Mouse (Mus musculus) CH12.LX (cell line): ENCODE measurements at regions not wholly inside any gene's neighbourhood (a gene's known extent, or its start where the extent isn't known, plus 50 kb on each side); places are given as distances from the start of the nearest gene placed in this dataset.

Source experiments
- EP300 ChIP-seq: IDR thresholded peaks from 2 replicates; pipeline ENCODE4 v1.6.1; 2011; ENCODE audit warnings: low read length, improper control_type of control experiment
- JUND ChIP-seq: conservative IDR thresholded peaks from 2 replicates; pipeline ENCODE4 v1.6.1; 2011; ENCODE audit warnings: low read depth, low read length, improper control_type of control experiment
- POLR2A ChIP-seq: IDR thresholded peaks from 2 replicates; pipeline ENCODE4 v1.6.1; 2011; ENCODE audit warnings: low read depth, mild to moderate bottlenecking, improper control_type of control experiment, low read length
- USF2 ChIP-seq: conservative IDR thresholded peaks from 2 replicates; pipeline ENCODE4 v1.6.1; 2011; ENCODE audit warnings: low read depth, low read length, improper control_type of control experiment

DNA sequence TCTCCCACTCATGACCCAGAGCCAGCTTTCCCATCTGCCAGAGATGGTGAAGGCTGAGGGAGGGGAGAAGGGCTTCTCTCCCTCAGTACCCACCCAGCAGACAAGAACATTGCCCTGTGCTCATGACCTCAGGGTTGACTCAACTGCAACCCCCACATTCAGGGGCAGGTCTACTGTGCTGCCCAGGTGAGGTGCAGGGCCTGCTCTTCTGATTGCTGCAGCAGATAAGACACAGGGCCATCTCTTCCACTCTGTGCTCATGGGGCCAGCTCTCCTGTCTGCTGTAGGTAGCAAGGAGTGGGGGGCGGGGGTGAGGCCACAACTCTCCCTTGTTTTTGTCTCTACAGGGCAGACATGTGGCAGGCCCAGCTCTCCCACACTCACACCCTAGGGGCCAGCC, 84.1 kb upstream of the Xpo1 start:
- TF ChIP-seq USF2 (no peak), EP300 (no peak), POLR2A (no peak), JUND (no peak)
